Mouse (Mus musculus) liver, embryonic 15.5 days (tissue): ENCODE results near the gene Ccdc57. TPM values are rescaled to one million over a fixed set of nuclear protein-coding genes. Genes with fewer than 3 reads are reported as not detected.

ENCODE experiments used
- ATAC-seq: fragments of 200-750 bp; cut with Nextera tagmentation; 2 replicates; pipeline ENCODE4 v1.8.0; 2017; ENCODE audit warnings: moderate number of reproducible peaks, mild to moderate bottlenecking, moderate library complexity; ENCODE audit not compliant: insufficient read depth
- H3K27ac ChIP-seq: fragments of 300-500 bp; sonication (generic); replicated peaks from 2 replicates; pipeline ENCODE4 v1.5.1; 2015; ENCODE audit warnings: mild to moderate bottlenecking, inconsistent platforms
- H3K27me3 ChIP-seq: fragments of 300-500 bp; sonication (generic); 2 replicates; pipeline ENCODE4 v1.6.1; 2015; ENCODE audit warnings: mild to moderate bottlenecking, inconsistent platforms
- H3K36me3 ChIP-seq: fragments of 300-500 bp; sonication (generic); replicated peaks from 2 replicates; pipeline ENCODE4 v1.6.1; 2015; ENCODE audit warnings: moderate library complexity, mild to moderate bottlenecking, inconsistent platforms
- H3K4me1 ChIP-seq: fragments of 300-500 bp; sonication (generic); replicated peaks from 2 replicates; pipeline ENCODE4 v1.6.1; 2015; ENCODE audit warnings: inconsistent platforms
- H3K4me2 ChIP-seq: fragments of 300-500 bp; sonication (generic); 2 replicates; pipeline ENCODE4 v1.6.1; 2015; ENCODE audit warnings: moderate library complexity, mild to moderate bottlenecking, inconsistent platforms
- H3K4me3 ChIP-seq: fragments of 300-500 bp; sonication (generic); replicated peaks from 2 replicates; pipeline ENCODE4 v1.5.1; 2015; ENCODE audit warnings: mild to moderate bottlenecking, inconsistent platforms
- H3K9ac ChIP-seq: fragments of 300-500 bp; sonication (generic); 2 replicates; pipeline ENCODE4 v1.6.1; 2015; ENCODE audit warnings: moderate library complexity, mild to moderate bottlenecking, inconsistent platforms
- H3K9me3 ChIP-seq: fragments of 300-500 bp; sonication (generic); replicated peaks from 2 replicates; pipeline ENCODE4 v1.6.1; 2016; ENCODE audit warnings: inconsistent platforms
- WGBS: fragments of 180-500 bp; shearing (Covaris S2); methylation state at CpG from one replicate; pipeline ENCODE4 v1.1.7; 2015; ENCODE audit warnings: mixed read lengths; ENCODE audit not compliant: insufficient replicate concordance; 5-methylcytosine and 5-hydroxymethylcytosine counted together
- polyA plus RNA-seq: library from polyadenylated mRNA; unstranded; fragments of >200 nt; fragmentation: Nextera tagmentation; extraction: Ambion mirVana; gene quantifications from 2 replicates; pipeline ENCODE4 v1.2.1, GENCODE M21; 2015

Gene Ccdc57
- polyA plus RNA-seq, 1 experiment from 2014 or later: 1.8 TPM

GRCm38 (mm10) chr11:120777123-120777522 lies 155.5 kb downstream of the Ccdc57 start:
- Histone ChIP-seq H3K27ac (no peak overlapping the region), H3K4me1 (0 out of 2 replicates have a peak, but pooled peaks cover 5% of the 10 kb centered on the region), H3K9ac (no peak overlapping the region), H3K9me3 (no peaks in the 10 kb centered on the region), H3K4me3 (no peak overlapping the region), H3K36me3 (0 out of 2 replicates have a peak, but pooled peaks cover 6% of the 10 kb centered on the region), H3K27me3 (peaks cover 8% of the 10 kb centered on the region; the same call in 1 of the 2 replicates), H3K4me2 (no peak overlapping the region)
- no peak for ATAC-seq
- 36% methylated on average over 6 of the region's 6 CpGs for WGBS

Other genes starting within 250 kb of the Ccdc57 start
- 80.9 and 88.4 TPM in 2 replicates for gene Cenpx, start 219.1 kb downstream of the Ccdc57 start, polyA plus RNA-seq
- 9.7 and 11.5 TPM in 2 replicates for gene Lrrc45, start 218.9 kb downstream of the Ccdc57 start, polyA plus RNA-seq
- 0.96 and 1.5 TPM in 2 replicates for gene Rac3, start 211.4 kb downstream of the Ccdc57 start, polyA plus RNA-seq
- 20.2 and 24.6 TPM in 2 replicates for gene Dcxr, start 205.6 kb downstream of the Ccdc57 start, polyA plus RNA-seq
- gene Cbr2, start 200.8 kb downstream of the Ccdc57 start, polyA plus RNA-seq: 0.37 TPM in 1 of 2 replicates, not detected in the other
- 0.94 and 2.6 TPM in 2 replicates for gene Hmga1b, start 170.1 kb downstream of the Ccdc57 start, polyA plus RNA-seq
- 11.5 and 12.0 TPM in 2 replicates for gene Rfng, start 148.7 kb downstream of the Ccdc57 start, polyA plus RNA-seq
- gene Gps1, start 148.6 kb downstream of the Ccdc57 start, polyA plus RNA-seq: 72.0 and 77.3 TPM in 2 replicates
- gene Dus1l, start 136.5 kb downstream of the Ccdc57 start, polyA plus RNA-seq: 58.3 and 61.3 TPM in 2 replicates
- gene Fasn, start 108.3 kb downstream of the Ccdc57 start, polyA plus RNA-seq: 20.1 and 24.9 TPM in 2 replicates
- gene Slc16a3, start 15.6 kb upstream of the Ccdc57 start, polyA plus RNA-seq: 73.5 and 82.2 TPM in 2 replicates
- gene Csnk1d, start 58.5 kb upstream of the Ccdc57 start, polyA plus RNA-seq: 36.1 and 38.5 TPM in 2 replicates
- gene Cd7, start 106.5 kb upstream of the Ccdc57 start, polyA plus RNA-seq: 0.70 and 0.97 TPM in 2 replicates
- 0.08 and 0.23 TPM in 2 replicates for gene Sectm1b, start 130.7 kb upstream of the Ccdc57 start, polyA plus RNA-seq
- gene Sectm1a, start 148.3 kb upstream of the Ccdc57 start, polyA plus RNA-seq: 0.68 and 1.7 TPM in 2 replicates
- gene Tex19.2, start 185.8 kb upstream of the Ccdc57 start, polyA plus RNA-seq: 0.06 and 0.07 TPM in 2 replicates
- gene Tex19.1, start 213.3 kb upstream of the Ccdc57 start, polyA plus RNA-seq: 0.09 TPM in 1 of 2 replicates, not detected in the other
- gene Uts2r, start 227.4 kb upstream of the Ccdc57 start, polyA plus RNA-seq: 0.05 and 0.13 TPM in 2 replicates